ENCODE assay signal across 8 mouse cellular contexts in genomic region chr19:10602247-10602769, GRCm38 (mm10). TPM values are rescaled to one million over a fixed set of nuclear protein-coding genes. Genes with fewer than 3 reads are reported as not detected.
DNase-seq lines count a peak whose midpoint lies in the region; ATAC-seq and TF ChIP-seq lines count a peak whose summit lies in the region.

No protein-coding gene starts in this region.

- no peak for TF ChIP-seq CTCF in lung, adult 2 months (IDR thresholded peaks at IDR 0.05; ENCODE audit: insufficient read depth, low read length)
- no peak for TF ChIP-seq CTCF in bone marrow macrophage, adult 2 months (IDR thresholded peaks at IDR 0.05; ENCODE audit: low read depth, low read length)

- 3% methylated on average over 6 of the region's 6 CpGs for WGBS in lung, adult 2 months
- 2% methylated on average over 6 of the region's 6 CpGs for WGBS in hindbrain, embryonic 13.5 days
- 2% methylated on average over 6 of the region's 6 CpGs for WGBS in midbrain, embryonic 16.5 days

- H3K27me3 ChIP-seq in hindbrain, embryonic 13.5 days = no peaks in the 10 kb centered on the region
- H3K27me3 ChIP-seq in midbrain, embryonic 16.5 days (ENCODE audit: control insufficient read depth, insufficient read depth, low read depth, low read length) = no peaks in the 10 kb centered on the region

- TF ChIP-seq POLR2A in lung, adult 2 months (IDR thresholded peaks at IDR 0.05; ENCODE audit: borderline replicate concordance, extremely low read depth, low read depth, low read length) = no peak
- TF ChIP-seq POLR2A in bone marrow macrophage, adult 2 months (IDR thresholded peaks at IDR 0.05; ENCODE audit: borderline replicate concordance, low read depth, low read length) = no peak

- peak overlapping the region; percentile 49 for H3K27ac ChIP-seq in bone marrow macrophage, adult 2 months (ENCODE audit: insufficient read depth, low read depth, low read length)
- H3K27ac ChIP-seq in hindbrain, embryonic 13.5 days = peak overlapping the region; percentile 96
- peak overlapping the region; percentile 87 for H3K27ac ChIP-seq in midbrain, embryonic 16.5 days (ENCODE audit: low read length)

- ATAC-seq in hindbrain, embryonic 13.5 days (ENCODE audit: low FRiP score) = peak; percentile 14; the same call in 1 of the 2 replicates
- ATAC-seq in midbrain, embryonic 16.5 days = peak; percentile 26; the same call in 1 of the 2 replicates
- ATAC-seq in monocyte, adult 5-6 weeks (replicated peaks; ENCODE audit: insufficient number of reproducible peaks, low FRiP score, low TSS enrichment, poor library complexity, severe bottlenecking) = no peak

- peaks cover 22% of the 10 kb centered on the region for H3K36me3 ChIP-seq in hindbrain, embryonic 13.5 days
- peaks cover 2% of the 10 kb centered on the region; the same call in 1 of the 2 replicates for H3K36me3 ChIP-seq in midbrain, embryonic 16.5 days (ENCODE audit: control insufficient read depth, insufficient read depth, low read length)

- H3K4me1 ChIP-seq in lung, adult 2 months (ENCODE audit: control insufficient read depth, insufficient read depth, low read length) = peaks cover 10% of the 10 kb centered on the region
- peaks cover 28% of the 10 kb centered on the region for H3K4me1 ChIP-seq in bone marrow macrophage, adult 2 months (ENCODE audit: control insufficient read depth, insufficient read depth, low read length)
- H3K4me1 ChIP-seq in hindbrain, embryonic 13.5 days (replicated peaks) = peaks cover 40% of the 10 kb centered on the region
- peaks cover 27% of the 10 kb centered on the region for H3K4me1 ChIP-seq in midbrain, embryonic 16.5 days (ENCODE audit: control insufficient read depth, insufficient read depth, low read length)

- H3K9ac ChIP-seq in hindbrain, embryonic 13.5 days = peak overlapping the region; percentile 78
- peak overlapping the region; percentile 69 for H3K9ac ChIP-seq in midbrain, embryonic 16.5 days (ENCODE audit: low read depth, low read length)

- peak overlapping the region; percentile 56 for H3K4me2 ChIP-seq in hindbrain, embryonic 13.5 days
- H3K4me2 ChIP-seq in midbrain, embryonic 16.5 days (ENCODE audit: low read length) = peak overlapping the region; percentile 57

- H3K4me3 ChIP-seq in lung, adult 2 months (replicated peaks; ENCODE audit: extremely low read depth, low read depth, low read length) = peak overlapping the region; percentile 51
- H3K4me3 ChIP-seq in bone marrow macrophage, adult 2 months (ENCODE audit: insufficient read depth, low read length) = peak overlapping the region; percentile 33
- H3K4me3 ChIP-seq in hindbrain, embryonic 13.5 days = peak overlapping the region; percentile 36
- peak overlapping the region; percentile 28 for H3K4me3 ChIP-seq in midbrain, embryonic 16.5 days (ENCODE audit: low read depth, low read length)

- H3K9me3 ChIP-seq in hindbrain, embryonic 13.5 days = no peaks in the 10 kb centered on the region
- no peaks in the 10 kb centered on the region for H3K9me3 ChIP-seq in midbrain, embryonic 16.5 days (replicated peaks; ENCODE audit: control insufficient read depth, low read length, poor library complexity, severe bottlenecking)

- no peak for DNase-seq in lung, adult 2 months
- no peak for DNase-seq in lung, adult 18-20 months
- DNase-seq in thymus, postnatal 10 days (ENCODE audit: low spot score in 2 of 2) = no peak
- no peak for DNase-seq in layer of hippocampus, postnatal 10 days (ENCODE audit: low spot score in 2 of 2)

RNA-seq across cellular contexts. Expression of gene Ddb1, which starts 2.8 kb away (rescaled TPM):
- 83.7 and 127 TPM in 2 replicates for polyA plus RNA-seq in lung, adult 2 months (2012; rRNA removed)
- 85.9 and 103 TPM in 2 replicates for polyA plus RNA-seq in bone marrow macrophage, adult 2 months (2012; ENCODE audit: insufficient read depth, insufficient read length, missing spikeins)
- 242 and 263 TPM in 2 replicates for polyA plus RNA-seq in hindbrain, embryonic 13.5 days (2015; fragmentation: Nextera tagmentation; extraction: Ambion mirVana)
- 218 and 234 TPM in 2 replicates for polyA plus RNA-seq in midbrain, embryonic 16.5 days (2015; fragmentation: Nextera tagmentation; extraction: Ambion mirVana)
- 100 to 1,000 TPM; 196 to 215 TPM for total RNA-seq in layer of hippocampus, postnatal 10 days (2021)
- total RNA-seq in monocyte, adult 5-6 weeks (2017) = 228 to 236 TPM (median 231 TPM) in 3 replicates

RNA-seq across cellular contexts. Expression of gene Tkfc, which starts 3.1 kb away (rescaled TPM):
- polyA plus RNA-seq in lung, adult 2 months (2012; rRNA removed) = 8.0 and 9.8 TPM in 2 replicates
- polyA plus RNA-seq in bone marrow macrophage, adult 2 months (2012; ENCODE audit: insufficient read depth, insufficient read length, missing spikeins) = 4.9 and 7.1 TPM in 2 replicates
- 24.8 and 25.4 TPM in 2 replicates for polyA plus RNA-seq in hindbrain, embryonic 13.5 days (2015; fragmentation: Nextera tagmentation; extraction: Ambion mirVana)
- 24.6 and 25.4 TPM in 2 replicates for polyA plus RNA-seq in midbrain, embryonic 16.5 days (2015; fragmentation: Nextera tagmentation; extraction: Ambion mirVana)
- 10 to 100 TPM; 27.7 to 28.6 TPM for total RNA-seq in layer of hippocampus, postnatal 10 days (2021)
- 2.1 to 4.3 TPM (median 2.8 TPM) in 3 replicates for total RNA-seq in monocyte, adult 5-6 weeks (2017)

RNA-seq across cellular contexts. Expression of gene Tmem138, which starts 25.1 kb away (rescaled TPM):
- 8.5 and 11.1 TPM in 2 replicates for polyA plus RNA-seq in lung, adult 2 months (2012; rRNA removed)
- polyA plus RNA-seq in bone marrow macrophage, adult 2 months (2012; ENCODE audit: insufficient read depth, insufficient read length, missing spikeins) = 8.4 and 10.6 TPM in 2 replicates
- 42.3 and 43.2 TPM in 2 replicates for polyA plus RNA-seq in hindbrain, embryonic 13.5 days (2015; fragmentation: Nextera tagmentation; extraction: Ambion mirVana)
- 37.8 TPM in 2 replicates for polyA plus RNA-seq in midbrain, embryonic 16.5 days (2015; fragmentation: Nextera tagmentation; extraction: Ambion mirVana)
- total RNA-seq in layer of hippocampus, postnatal 10 days (2021) = 10 to 100 TPM; 11.7 to 15.3 TPM
- 0.48 to 7.5 TPM (median 5.7 TPM) in 3 replicates for total RNA-seq in monocyte, adult 5-6 weeks (2017)

RNA-seq across cellular contexts. Expression of gene Cyb561a3, which starts 25.3 kb away (rescaled TPM):
- polyA plus RNA-seq in lung, adult 2 months (2012; rRNA removed) = 88.4 and 113 TPM in 2 replicates
- 30.1 and 34.2 TPM in 2 replicates for polyA plus RNA-seq in bone marrow macrophage, adult 2 months (2012; ENCODE audit: insufficient read depth, insufficient read length, missing spikeins)
- 16.2 and 17.2 TPM in 2 replicates for polyA plus RNA-seq in hindbrain, embryonic 13.5 days (2015; fragmentation: Nextera tagmentation; extraction: Ambion mirVana)
- polyA plus RNA-seq in midbrain, embryonic 16.5 days (2015; fragmentation: Nextera tagmentation; extraction: Ambion mirVana) = 24.5 and 26.4 TPM in 2 replicates
- total RNA-seq in layer of hippocampus, postnatal 10 days (2021) = 10 to 100 TPM; 13.6 to 17.3 TPM
- 18.9 to 42.4 TPM (median 29.1 TPM) in 3 replicates for total RNA-seq in monocyte, adult 5-6 weeks (2017)

RNA-seq across cellular contexts. Expression of gene Vwce, which starts 31.7 kb away (rescaled TPM):
- 0.14 and 0.16 TPM in 2 replicates for polyA plus RNA-seq in lung, adult 2 months (2012; rRNA removed)
- polyA plus RNA-seq in bone marrow macrophage, adult 2 months (2012; ENCODE audit: insufficient read depth, insufficient read length, missing spikeins) = not detected in 2 replicates
- polyA plus RNA-seq in hindbrain, embryonic 13.5 days (2015; fragmentation: Nextera tagmentation; extraction: Ambion mirVana) = 0.53 and 0.82 TPM in 2 replicates
- 1.1 and 2.0 TPM in 2 replicates for polyA plus RNA-seq in midbrain, embryonic 16.5 days (2015; fragmentation: Nextera tagmentation; extraction: Ambion mirVana)
- total RNA-seq in layer of hippocampus, postnatal 10 days (2021) = 1 to 10 TPM; 1.0 to 2.3 TPM
- not detected in 3 replicates for total RNA-seq in monocyte, adult 5-6 weeks (2017)
